Mouse (Mus musculus): ENCODE results near the gene Nek8.
A peak's percentile ranks its signal among the peaks of the same experiment; 100 is the strongest.

Gene Nek8

GRCm38 (mm10) chr11:78138023-78138422, 38.5 kb downstream of the Nek8 start:
- DNase-seq: no peak

- DNase-seq: peak; percentile 32 to 73
These were observed 38.9 kb downstream of the Nek8 start for GRCm38 (mm10) chr11:78137584-78137983.

GRCm38 (mm10) chr11:78136132-78136531, 40.3 kb downstream of the Nek8 start:
- DNase-seq: no peak

GRCm38 (mm10) chr11:78135314-78135713, 41.2 kb downstream of the Nek8 start:
- DNase-seq: peak; percentile 36 to 77

- DNase-seq: no peak
These were observed 42.1 kb downstream of the Nek8 start for GRCm38 (mm10) chr11:78134344-78134743.

- no peak for DNase-seq
These were observed 42.6 kb downstream of the Nek8 start for GRCm38 (mm10) chr11:78133915-78134314.

- DNase-seq: no peak
These were observed 47.0 kb downstream of the Nek8 start for GRCm38 (mm10) chr11:78129458-78129857.

- no peak for DNase-seq
These were observed 49.7 kb downstream of the Nek8 start for GRCm38 (mm10) chr11:78126739-78127138.

GRCm38 (mm10) chr11:78125691-78126090, 50.8 kb downstream of the Nek8 start:
- DNase-seq: no peak

- no peak for DNase-seq
These were observed 52.7 kb downstream of the Nek8 start for GRCm38 (mm10) chr11:78123782-78124181.

- no peak for DNase-seq
These were observed 53.7 kb downstream of the Nek8 start for GRCm38 (mm10) chr11:78122815-78123214.

- peak in 1 of 2 experiments; percentile 52 for DNase-seq
These were observed 55.3 kb downstream of the Nek8 start for GRCm38 (mm10) chr11:78121176-78121575.

- no peak for DNase-seq
These were observed 56.6 kb downstream of the Nek8 start for GRCm38 (mm10) chr11:78119898-78120297.

- DNase-seq: no peak
These were observed 58.0 kb downstream of the Nek8 start for GRCm38 (mm10) chr11:78118467-78118866.

- no peak for DNase-seq
These were observed 60.4 kb downstream of the Nek8 start for GRCm38 (mm10) chr11:78116146-78116410.

Measured in kidney, postnatal 25 days (tissue).